Mouse (Mus musculus) forebrain, embryonic 10.5 days (tissue): ENCODE measurements around the gene Thpo. TPM values are rescaled to one million over a fixed set of nuclear protein-coding genes. Genes with fewer than 3 reads are reported as not detected.
A peak's percentile ranks its signal among the peaks of the same experiment; 100 is the strongest.

Source experiments
- DNase-seq: peaks from one replicate; pipeline ENCODE4 v3.0.0-alpha.2; 2017; ENCODE audit warnings: low spot score; ENCODE audit errors: extremely low spot score
- H3K27ac ChIP-seq: fragments of 300-500 bp; sonication (generic); 2 replicates; pipeline ENCODE4 v1.5.1; 2016; ENCODE audit warnings: mild to moderate bottlenecking
- H3K27me3 ChIP-seq: fragments of 300-500 bp; sonication (generic); 2 replicates; pipeline ENCODE4 v1.6.1; 2016; ENCODE audit warnings: mild to moderate bottlenecking; ENCODE audit not compliant: poor library complexity, severe bottlenecking
- H3K36me3 ChIP-seq: fragments of 300-500 bp; sonication (generic); replicated peaks from 2 replicates; pipeline ENCODE4 v1.6.1; 2016; ENCODE audit warnings: mild to moderate bottlenecking, moderate library complexity
- H3K4me1 ChIP-seq: fragments of 300-500 bp; sonication (generic); 2 replicates; pipeline ENCODE4 v1.6.1; 2016
- H3K4me3 ChIP-seq: fragments of 300-500 bp; sonication (generic); 2 replicates; pipeline ENCODE4 v1.5.1; 2016; ENCODE audit warnings: mild to moderate bottlenecking, moderate library complexity
- H3K9me3 ChIP-seq: fragments of 300-500 bp; sonication (generic); 2 replicates; pipeline ENCODE4 v1.6.1; 2016; ENCODE audit warnings: mild to moderate bottlenecking, moderate library complexity
- WGBS: fragments of 180-500 bp; shearing (Covaris S2); methylation state at CpG from one replicate; pipeline ENCODE4 v1.1.7; 2016; 5-methylcytosine and 5-hydroxymethylcytosine counted together
- polyA plus RNA-seq: library from polyadenylated mRNA; unstranded; fragments of >200 nt; fragmentation: Nextera tagmentation; extraction: Ambion mirVana; gene quantifications from 2 replicates; pipeline ENCODE4 v1.2.1, GENCODE M21; 2016

The Thpo gene
- polyA plus RNA-seq, 1 experiment from 2014 or later = 0.31 TPM

GRCm38 (mm10) chr16:20708939-20709734 is 25.2 kb downstream of the Thpo start:
- Histone ChIP-seq H3K4me1 (peaks cover 28% of the 10 kb centered on the region), H3K9me3 (no peaks in the 10 kb centered on the region), H3K27me3 (no peaks in the 10 kb centered on the region), H3K27ac (no peak overlapping the region), H3K36me3 (peaks cover 91% of the 10 kb centered on the region), H3K4me3 (no peak overlapping the region)
- 75% methylated on average over 19 of the region's 19 CpGs for WGBS
- peak; percentile 71 for DNase-seq

GRCm38 (mm10) chr16:20708220-20708938 is 25.9 kb downstream of the Thpo start:
- Histone ChIP-seq H3K9me3 (no peaks in the 10 kb centered on the region), H3K27me3 (no peaks in the 10 kb centered on the region), H3K4me1 (peaks cover 22% of the 10 kb centered on the region), H3K36me3 (peaks cover 94% of the 10 kb centered on the region), H3K4me3 (no peak overlapping the region), H3K27ac (no peak overlapping the region)
- 93% methylated on average over 21 of the region's 21 CpGs for WGBS
- no peak for DNase-seq

- Histone ChIP-seq H3K4me3 (no peak overlapping the region), H3K4me1 (peaks cover 39% of the 10 kb centered on the region), H3K36me3 (peaks cover 82% of the 10 kb centered on the region), H3K27ac (no peak overlapping the region), H3K9me3 (no peaks in the 10 kb centered on the region), H3K27me3 (0 out of 2 replicates have a peak, but pooled peaks cover 1% of the 10 kb centered on the region)
- DNase-seq = no peak
- 95% methylated on average over 2 of the region's 2 CpGs for WGBS
Observed at GRCm38 (mm10) chr16:20706407-20707055, 27.8 kb downstream of the Thpo start.

DNA sequence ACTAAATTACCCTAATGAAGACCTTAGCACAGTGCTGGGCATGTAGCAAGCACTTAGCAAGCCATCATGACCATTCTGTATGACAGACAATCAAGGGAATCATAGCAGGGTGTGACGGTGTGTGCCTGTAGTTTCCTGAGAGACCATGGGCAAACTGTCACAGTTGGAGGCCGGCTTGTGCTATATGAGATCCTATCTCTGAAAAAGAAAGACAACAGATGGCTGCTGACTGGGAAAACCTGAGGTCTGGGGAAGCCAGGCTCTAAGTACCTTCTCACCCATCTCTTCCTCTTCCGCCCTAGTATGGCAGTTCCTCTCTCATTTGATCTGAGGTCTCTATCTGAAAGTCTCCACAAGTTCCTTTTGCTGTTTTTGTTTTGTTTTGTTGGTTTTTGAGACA is 28.5 kb downstream of the Thpo start:
- H3K9me3 ChIP-seq = no peaks in the 10 kb centered on the region
- WGBS = 90% methylated on average over 3 of the region's 3 CpGs
- H3K27me3 ChIP-seq = 0 out of 2 replicates have a peak, but pooled peaks cover 4% of the 10 kb centered on the region
- peaks cover 44% of the 10 kb centered on the region for H3K4me1 ChIP-seq
- H3K36me3 ChIP-seq = peaks cover 78% of the 10 kb centered on the region
- no peak for DNase-seq
- H3K4me3 ChIP-seq = no peak overlapping the region
- H3K27ac ChIP-seq = no peak overlapping the region

GRCm38 (mm10) chr16:20703699-20704400 is 30.5 kb downstream of the Thpo start:
- Histone ChIP-seq H3K4me3 (no peak overlapping the region), H3K27ac (no peak overlapping the region), H3K9me3 (no peaks in the 10 kb centered on the region), H3K27me3 (0 out of 2 replicates have a peak, but pooled peaks cover 4% of the 10 kb centered on the region), H3K36me3 (peaks cover 72% of the 10 kb centered on the region), H3K4me1 (peaks cover 54% of the 10 kb centered on the region)
- WGBS = 88% methylated on average over 6 of the region's 6 CpGs
- DNase-seq = no peak

- WGBS = 94% methylated on average over 10 of the region's 10 CpGs
- DNase-seq = no peak
- peaks cover 64% of the 10 kb centered on the region for H3K36me3 ChIP-seq
- no peak overlapping the region for H3K4me3 ChIP-seq
- H3K27me3 ChIP-seq = 0 out of 2 replicates have a peak, but pooled peaks cover 4% of the 10 kb centered on the region
- peaks cover 54% of the 10 kb centered on the region for H3K4me1 ChIP-seq
- H3K9me3 ChIP-seq = no peaks in the 10 kb centered on the region
- peak overlapping the region; percentile 83; the same call in 1 of the 2 replicates for H3K27ac ChIP-seq
Observed at GRCm38 (mm10) chr16:20703071-20703470, 31.2 kb downstream of the Thpo start.

DNA sequence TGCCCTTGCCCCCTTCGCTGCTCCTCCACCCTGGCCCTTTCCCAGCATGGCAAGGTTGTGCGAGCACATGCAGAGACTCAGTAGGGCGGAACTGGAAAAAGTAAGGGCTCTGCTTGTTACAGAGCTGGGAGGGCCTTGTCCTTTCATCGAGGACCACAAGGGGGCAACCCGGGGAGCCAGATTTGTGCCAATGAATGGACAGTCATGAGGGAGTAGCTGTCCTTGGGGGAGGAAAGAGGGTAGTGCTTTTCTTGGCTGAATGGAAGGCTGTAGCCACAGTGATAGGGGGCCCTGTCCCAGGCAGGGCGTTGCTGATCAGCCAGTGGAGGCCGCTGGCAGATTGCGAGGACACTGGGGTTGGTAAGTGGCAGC is 31.8 kb downstream of the Thpo start:
- Histone ChIP-seq H3K36me3 (peaks cover 59% of the 10 kb centered on the region), H3K4me3 (peak overlapping the region; percentile 27; the same call in 1 of the 2 replicates), H3K9me3 (no peaks in the 10 kb centered on the region), H3K4me1 (peaks cover 54% of the 10 kb centered on the region), H3K27me3 (0 out of 2 replicates have a peak, but pooled peaks cover 4% of the 10 kb centered on the region), H3K27ac (peak overlapping the region; percentile 83)
- peak; percentile 78 for DNase-seq
- WGBS = 5% methylated on average over 8 of the region's 8 CpGs

DNA sequence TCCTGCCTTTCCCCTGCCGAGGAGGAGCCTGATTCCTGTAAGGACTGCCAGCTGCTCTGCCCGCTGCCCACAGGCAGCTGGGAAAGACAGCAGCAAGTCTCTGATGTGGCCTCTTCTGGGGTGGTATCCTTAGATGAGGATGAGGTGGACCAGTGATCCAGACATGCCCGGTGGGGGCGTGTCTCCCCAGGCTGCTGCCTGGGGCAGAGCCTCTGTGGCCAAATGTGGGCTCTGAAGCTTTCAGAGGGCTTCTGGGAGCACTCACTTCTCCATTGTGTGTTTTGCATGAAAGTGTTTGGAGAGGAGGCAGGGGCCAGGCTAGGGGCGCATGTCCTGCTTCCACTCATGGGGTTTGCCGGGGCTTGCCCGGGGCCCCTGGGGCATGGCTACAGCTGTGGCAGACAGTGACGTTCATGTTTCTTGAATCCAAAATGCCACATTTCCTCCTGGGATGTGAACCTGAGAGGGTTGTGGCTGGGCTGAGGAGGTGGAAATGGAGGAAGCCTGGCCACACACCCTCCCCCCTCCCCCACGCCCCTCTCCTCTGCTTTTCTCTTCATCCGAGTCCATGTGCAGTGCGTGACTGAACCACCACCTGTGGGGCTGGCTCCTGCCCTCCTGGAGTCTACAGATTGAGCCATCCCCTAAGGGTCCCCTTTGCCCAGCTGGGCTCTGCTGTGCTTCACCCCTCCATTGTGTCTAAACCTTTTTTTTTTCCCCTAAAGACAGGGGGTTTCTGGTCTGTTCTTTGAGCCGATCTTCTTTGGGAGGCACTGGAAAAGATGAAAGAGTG is 32.4 kb downstream of the Thpo start:
- Histone ChIP-seq H3K4me3 (peak overlapping the region; percentile 27), H3K9me3 (no peaks in the 10 kb centered on the region), H3K27me3 (0 out of 2 replicates have a peak, but pooled peaks cover 4% of the 10 kb centered on the region), H3K36me3 (peaks cover 53% of the 10 kb centered on the region), H3K4me1 (peaks cover 55% of the 10 kb centered on the region), H3K27ac (peak overlapping the region; percentile 83)
- no peak for DNase-seq
- 24% methylated on average over 12 of the region's 12 CpGs for WGBS

- H3K9me3 ChIP-seq = no peaks in the 10 kb centered on the region
- H3K4me1 ChIP-seq = peaks cover 55% of the 10 kb centered on the region
- 52% methylated on average over 7 of the region's 7 CpGs for WGBS
- H3K27ac ChIP-seq = peak overlapping the region; percentile 83
- H3K4me3 ChIP-seq = peak overlapping the region; percentile 27
- peaks cover 47% of the 10 kb centered on the region for H3K36me3 ChIP-seq
- no peak for DNase-seq
- 0 out of 2 replicates have a peak, but pooled peaks cover 4% of the 10 kb centered on the region for H3K27me3 ChIP-seq
Observed at GRCm38 (mm10) chr16:20701316-20701715, 33.0 kb downstream of the Thpo start.

DNA sequence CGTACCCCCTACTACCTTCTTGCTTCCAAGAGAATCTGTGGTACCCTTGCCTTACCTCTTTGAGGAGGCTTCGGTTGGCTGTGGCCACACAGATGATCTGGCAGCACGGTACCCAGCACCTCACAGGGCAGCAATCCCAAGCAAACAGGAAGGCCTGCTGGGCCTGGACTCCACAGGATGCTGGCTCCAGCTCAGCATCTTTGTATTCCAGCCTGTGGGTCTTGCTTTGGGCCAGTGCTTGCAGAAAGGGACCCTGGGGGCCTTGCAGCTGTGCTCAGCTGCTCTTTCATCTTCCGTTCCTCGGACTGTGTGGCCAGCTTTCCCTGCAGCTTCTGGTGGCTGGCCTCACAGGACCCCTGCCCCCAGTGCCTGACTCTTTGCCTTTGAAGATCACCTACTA is 34.3 kb downstream of the Thpo start:
- Histone ChIP-seq H3K4me3 (no peak overlapping the region), H3K4me1 (peaks cover 56% of the 10 kb centered on the region), H3K36me3 (peaks cover 34% of the 10 kb centered on the region), H3K9me3 (no peaks in the 10 kb centered on the region), H3K27ac (peak overlapping the region; percentile 68; the same call in 1 of the 2 replicates), H3K27me3 (peaks cover 12% of the 10 kb centered on the region)
- WGBS = 32% methylated on average over 5 of the region's 5 CpGs
- DNase-seq = no peak

DNA sequence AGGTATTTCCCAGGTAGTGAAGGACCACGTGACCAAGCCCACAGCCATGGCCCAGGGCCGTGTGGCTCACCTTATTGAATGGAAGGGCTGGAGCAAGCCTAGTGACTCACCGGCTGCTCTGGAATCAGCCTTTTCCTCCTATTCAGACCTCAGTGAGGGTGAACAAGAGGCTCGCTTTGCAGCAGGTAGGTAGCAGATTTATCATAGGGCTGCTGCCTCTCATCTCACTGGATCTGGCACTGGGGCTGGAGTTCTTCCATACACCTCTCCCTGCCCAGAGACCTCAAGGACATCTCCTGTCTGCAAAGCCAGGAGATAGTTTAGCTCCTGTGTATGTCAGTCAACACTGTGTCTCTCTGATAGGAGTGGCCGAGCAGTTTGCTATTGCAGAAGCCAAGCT is 35.0 kb downstream of the Thpo start:
- Histone ChIP-seq H3K9me3 (no peaks in the 10 kb centered on the region), H3K27ac (no peak overlapping the region), H3K27me3 (peaks cover 20% of the 10 kb centered on the region), H3K4me1 (peaks cover 62% of the 10 kb centered on the region), H3K36me3 (peaks cover 28% of the 10 kb centered on the region), H3K4me3 (no peak overlapping the region)
- 83% methylated on average over 5 of the region's 5 CpGs for WGBS
- DNase-seq = no peak
